Mouse (Mus musculus) layer of hippocampus, postnatal 36 days (tissue): ENCODE measurements at regions not wholly inside any gene's neighbourhood (a gene's known extent, or its start where the extent isn't known, plus 50 kb on each side); places are given as distances from the start of the nearest gene placed in this dataset.

Source experiments
- DNase-seq, 2 experiments: peaks; one replicate each; pipeline ENCODE4 v3.0.0; 2022

DNA sequence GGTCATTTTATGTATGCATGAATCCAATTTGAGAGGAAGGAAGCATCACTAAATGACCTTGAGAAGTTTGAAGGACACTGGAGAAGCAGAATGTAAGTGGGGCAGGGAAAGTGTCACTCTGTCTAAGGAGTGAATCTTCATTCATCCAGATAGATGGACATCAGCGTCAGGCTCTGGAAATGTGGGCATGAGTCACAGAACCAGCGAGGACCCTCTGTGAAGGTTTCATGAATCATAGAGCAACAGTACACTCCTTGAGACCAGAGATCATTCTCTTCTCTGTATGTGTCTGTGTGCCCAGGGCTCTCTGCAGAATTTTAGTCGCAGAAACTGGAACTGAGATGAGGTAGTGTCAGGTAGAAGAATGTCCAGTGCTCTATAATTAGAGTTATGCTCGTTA is 62.4 kb upstream of the Lypd6 start:
- no peak for DNase-seq

DNA sequence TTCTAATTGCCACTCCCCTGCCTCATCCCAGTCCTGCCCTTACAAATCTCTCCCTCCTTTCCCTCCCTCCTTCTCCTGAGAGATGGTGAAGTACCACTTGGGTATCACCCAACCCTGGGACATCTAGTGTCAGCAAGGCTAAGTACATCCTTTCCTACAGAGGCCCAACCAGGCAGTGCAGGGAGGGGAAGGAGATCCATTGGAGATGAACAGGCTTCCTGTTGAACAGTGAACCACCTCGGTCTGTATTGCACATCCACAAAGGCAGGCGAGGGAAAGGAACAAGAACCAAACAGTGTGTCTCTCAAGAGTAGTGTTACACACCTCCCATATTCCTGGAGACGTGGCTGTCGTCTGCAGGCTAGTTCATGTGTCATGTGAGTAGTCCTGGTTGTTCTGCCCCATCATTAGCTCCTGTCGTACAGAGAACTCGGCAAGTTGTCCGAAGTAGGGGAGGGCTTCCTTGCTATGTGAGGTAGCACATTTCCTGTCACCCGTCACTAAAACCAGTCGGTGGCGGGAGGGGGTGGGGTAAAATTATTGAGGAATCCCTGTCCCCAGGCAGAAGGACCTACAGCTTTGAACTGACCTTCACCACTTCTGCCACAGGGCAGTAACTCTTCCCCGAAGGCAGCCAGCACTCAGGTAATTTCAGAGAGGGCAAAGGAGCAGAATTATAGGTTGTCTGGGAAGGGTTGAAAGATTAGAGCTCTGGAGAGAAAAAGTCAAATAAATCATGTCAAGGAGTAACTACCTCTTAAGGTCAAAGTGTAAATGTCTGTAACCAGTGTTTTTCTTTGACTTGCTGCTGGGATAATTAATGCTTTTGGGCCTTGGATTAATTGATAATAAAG is 61.3 kb upstream of the Lypd6 start:
- no peak for DNase-seq

DNA sequence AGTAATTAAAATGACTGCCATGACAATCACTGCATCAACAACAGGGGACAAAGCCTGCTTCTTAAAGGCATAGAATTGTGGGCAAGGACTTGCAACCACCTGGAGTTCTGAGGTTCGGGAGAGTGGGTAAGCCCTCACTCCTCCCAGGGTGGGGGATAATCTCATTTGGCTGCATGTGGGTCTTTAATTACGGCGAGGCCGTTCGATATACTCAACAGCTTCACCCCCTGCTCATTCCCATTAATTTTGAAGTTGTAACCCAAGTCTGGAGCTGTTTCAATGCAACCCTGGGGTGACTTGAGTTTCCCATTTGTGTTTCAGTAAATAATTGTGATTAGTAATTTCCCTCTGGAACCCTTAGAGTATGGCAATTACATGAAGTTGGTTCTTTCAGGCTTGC is 57.9 kb upstream of the Lypd6 start:
- no peak for DNase-seq

DNA sequence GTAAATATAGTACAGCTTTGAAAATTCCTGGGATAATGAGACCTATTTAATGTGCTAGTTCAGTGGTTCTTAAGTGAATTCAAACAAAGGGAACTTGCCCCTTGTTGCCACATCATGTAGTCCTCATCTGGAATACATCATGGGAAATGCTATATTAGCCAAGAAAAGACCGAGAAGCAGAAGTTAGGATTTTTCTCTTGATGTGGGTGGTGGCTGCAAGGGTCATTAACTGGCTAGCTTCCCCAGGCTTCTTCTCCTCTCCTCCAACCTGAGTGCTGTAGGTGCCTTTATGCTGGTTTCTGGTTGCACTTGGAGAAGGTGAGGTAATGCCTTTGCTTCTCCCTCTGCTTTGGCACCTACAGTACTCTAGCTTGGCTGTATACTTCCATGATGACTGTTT is 55.8 kb upstream of the Lypd6 start:
- DNase-seq, result no peak

DNA sequence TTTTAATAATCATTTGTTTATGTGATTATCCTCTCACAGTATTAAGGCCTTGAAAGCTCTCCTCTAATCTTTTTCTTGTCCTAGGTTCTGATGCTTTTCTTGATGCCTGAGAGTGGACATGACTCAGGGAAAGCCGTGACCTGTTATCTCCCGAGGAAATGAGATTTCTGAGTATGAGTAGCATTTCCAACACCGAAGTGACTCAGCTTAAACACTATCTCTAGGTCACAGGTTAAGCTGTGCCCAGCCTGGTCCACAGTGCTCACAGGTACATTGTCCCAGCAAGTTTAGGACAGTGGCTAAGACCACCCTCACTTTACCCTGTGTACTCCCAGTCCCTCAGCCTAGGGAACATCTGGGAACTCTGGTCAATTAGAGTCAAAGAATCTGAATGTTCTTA is 53.9 kb upstream of the Lypd6 start:
- no peak for DNase-seq

DNA sequence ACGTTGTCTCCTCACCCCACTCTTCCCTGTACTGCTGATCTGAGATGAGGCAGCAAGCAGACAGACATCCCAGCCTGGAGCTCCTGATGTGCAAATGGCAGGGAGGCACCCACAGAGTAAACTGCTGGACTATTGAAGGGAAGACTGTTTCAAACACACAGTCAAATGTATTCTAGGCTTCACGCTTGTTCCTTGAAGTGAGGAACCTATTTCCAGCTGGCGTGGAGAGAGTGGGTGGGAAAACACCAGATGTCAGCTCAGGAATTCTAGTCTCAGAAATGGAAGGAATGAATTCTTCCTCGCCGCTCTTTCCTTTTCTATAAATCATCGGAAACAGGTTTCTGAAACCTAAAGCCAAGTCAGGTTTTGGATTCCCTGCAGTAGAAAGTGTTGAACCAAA is 53.0 kb upstream of the Lypd6 start:
- peak; percentile 10 to 13 for DNase-seq

DNA sequence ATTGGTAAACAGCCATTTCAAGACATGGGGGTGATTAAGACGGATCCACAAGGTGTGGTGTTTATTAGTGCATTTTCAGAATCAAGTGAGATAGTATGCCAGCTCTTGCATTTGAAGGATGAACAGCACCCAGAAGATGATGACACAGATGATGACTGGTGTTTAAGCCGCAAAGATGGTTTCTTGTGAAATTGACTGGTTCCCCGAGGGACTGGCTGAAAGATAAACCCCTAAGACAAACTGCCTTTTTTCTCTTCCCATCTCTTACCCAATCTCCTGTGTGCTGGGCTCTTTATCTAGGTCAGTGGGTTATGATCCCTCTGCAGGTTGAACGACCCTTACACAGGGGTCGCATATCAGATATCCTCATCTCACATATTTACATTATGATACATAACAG is 52.3 kb upstream of the Lypd6 start:
- no peak for DNase-seq

DNA sequence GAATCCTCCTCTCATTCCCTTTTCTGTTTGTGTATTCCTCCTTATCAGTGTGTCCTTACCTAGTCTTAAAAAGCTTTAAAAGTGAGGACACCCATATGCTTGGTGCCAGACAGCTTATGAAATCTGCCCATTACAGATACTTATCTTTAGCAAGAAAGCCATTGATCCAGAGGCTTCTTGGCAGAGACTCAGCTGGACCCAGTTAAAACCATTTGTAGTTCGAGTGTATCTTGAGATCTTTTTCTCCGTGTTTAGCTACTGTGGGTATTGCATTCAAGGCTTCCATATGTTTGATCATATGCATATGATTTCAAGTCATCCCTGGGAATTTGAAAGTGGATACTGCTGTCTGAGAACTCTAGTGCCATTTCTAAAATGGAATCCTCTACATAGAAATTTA is 51.5 kb upstream of the Lypd6 start:
- no peak for DNase-seq
